In genomic region chr3:102157652-102158051, GRCm38 (mm10) we compare ENCODE assay signal across 27 mouse cellular contexts. TPM values are rescaled to one million over a fixed set of nuclear protein-coding genes. Genes with fewer than 3 reads are reported as not detected.
DNase-seq lines count a peak whose midpoint lies in the region; ATAC-seq and TF ChIP-seq lines count a peak whose summit lies in the region.
"Had no signal": no experiment of that assay in that cellular context is flagged by ENCODE, and none has a peak within 500 bp of the region (broad histone marks: within the 10 kb centered on the region; RNA-seq: fewer than 3 reads in every experiment).

No protein-coding gene starts in this region.

- intact Hi-C loops in heart, postnatal 36 days (cut with DNase I), result loop anchor here (5.0 kb wide), 1 partner anchor 40 kb away; no protein-coding TSS in a partner anchor

- peaks cover 48% of the 10 kb centered on the region for H3K36me3 ChIP-seq in kidney, embryonic 15.5 days
- no peaks in the 10 kb centered on the region for H3K36me3 ChIP-seq in lung, postnatal 0 days (ENCODE audit: insufficient read depth, low read length)
- H3K36me3 ChIP-seq in stomach, postnatal 0 days (ENCODE audit: control insufficient read depth, insufficient read depth, low read length), result peaks cover 4% of the 10 kb centered on the region
- H3K36me3 ChIP-seq in hindbrain, embryonic 14.5 days (replicated peaks; ENCODE audit: control insufficient read depth, insufficient read depth), result no peaks in the 10 kb centered on the region

- TF ChIP-seq POLR2A in lung, adult 2 months (IDR thresholded peaks at IDR 0.05; ENCODE audit: borderline replicate concordance, extremely low read depth, low read depth, low read length), result no peak

- 87% methylated on average over 6 of the region's 6 CpGs for WGBS in kidney, embryonic 15.5 days
- 79% methylated on average over 6 of the region's 6 CpGs for WGBS in lung, postnatal 0 days
- WGBS in lung, adult 2 months, result 69% methylated on average over 6 of the region's 6 CpGs
- 63% methylated on average over 6 of the region's 6 CpGs for WGBS in stomach, postnatal 0 days
- WGBS in hindbrain, embryonic 14.5 days, result 96% methylated on average over 6 of the region's 6 CpGs

- no peak for TF ChIP-seq EP300 in lung, postnatal 0 days (IDR thresholded peaks at IDR 0.05)
- TF ChIP-seq EP300 in stomach, postnatal 0 days (optimal IDR thresholded peaks at IDR 0.05), result no peak

- H3K27me3 ChIP-seq in kidney, embryonic 15.5 days, result no peaks in the 10 kb centered on the region
- H3K27me3 ChIP-seq in lung, postnatal 0 days (replicated peaks; ENCODE audit: insufficient read depth, low read length), result no peaks in the 10 kb centered on the region
- H3K27me3 ChIP-seq in stomach, postnatal 0 days (ENCODE audit: control insufficient read depth, insufficient read depth, low read length), result no peaks in the 10 kb centered on the region
- no peaks in the 10 kb centered on the region for H3K27me3 ChIP-seq in hindbrain, embryonic 14.5 days (ENCODE audit: control insufficient read depth, insufficient read depth, low read length)
- H3K27me3 ChIP-seq: embryonic facial prominence, embryonic 13.5 days; forebrain, embryonic 13.5 days; heart, embryonic 13.5 days; hindbrain, embryonic 12.5 days had no signal

- H3K9me3 ChIP-seq in kidney, embryonic 15.5 days (replicated peaks), result no peaks in the 10 kb centered on the region
- H3K9me3 ChIP-seq in lung, postnatal 0 days (ENCODE audit: low read length), result no peaks in the 10 kb centered on the region
- no peaks in the 10 kb centered on the region for H3K9me3 ChIP-seq in stomach, postnatal 0 days (ENCODE audit: control insufficient read depth, low read length)
- H3K9me3 ChIP-seq in hindbrain, embryonic 14.5 days (ENCODE audit: control insufficient read depth, low read length), result no peaks in the 10 kb centered on the region
- H3K9me3 ChIP-seq: embryonic facial prominence, embryonic 10.5 days; embryonic facial prominence, embryonic 13.5 days; forebrain, embryonic 13.5 days; heart, embryonic 13.5 days; hindbrain, embryonic 12.5 days had no signal

- H3K27ac ChIP-seq in kidney, embryonic 15.5 days, result 0 out of 2 replicates have a peak overlapping the region, but pooled peaks have one; percentile 13
- no peak overlapping the region for H3K27ac ChIP-seq in lung, postnatal 0 days (ENCODE audit: low read length)
- H3K27ac ChIP-seq in stomach, postnatal 0 days (replicated peaks), result peak overlapping the region; percentile 86
- no peak overlapping the region for H3K27ac ChIP-seq in hindbrain, embryonic 14.5 days
- H3K27ac ChIP-seq: embryonic facial prominence, embryonic 10.5 days; embryonic facial prominence, embryonic 13.5 days; forebrain, embryonic 13.5 days; heart, embryonic 13.5 days; hindbrain, embryonic 12.5 days had no signal

- peaks cover 31% of the 10 kb centered on the region for H3K4me1 ChIP-seq in kidney, embryonic 15.5 days
- H3K4me1 ChIP-seq in lung, postnatal 0 days (ENCODE audit: insufficient read depth, low read depth, low read length), result no peaks in the 10 kb centered on the region
- peaks cover 4% of the 10 kb centered on the region; the same call in 1 of the 2 replicates for H3K4me1 ChIP-seq in lung, adult 2 months (ENCODE audit: control insufficient read depth, insufficient read depth, low read length)
- H3K4me1 ChIP-seq in stomach, postnatal 0 days (replicated peaks; ENCODE audit: control insufficient read depth, insufficient read depth), result peaks cover 9% of the 10 kb centered on the region
- 0 out of 2 replicates have a peak, but pooled peaks cover 1% of the 10 kb centered on the region for H3K4me1 ChIP-seq in hindbrain, embryonic 14.5 days (replicated peaks; ENCODE audit: control insufficient read depth, insufficient read depth, low read length)

- H3K4me2 ChIP-seq in kidney, embryonic 15.5 days, result no peak overlapping the region
- H3K4me2 ChIP-seq in lung, postnatal 0 days (replicated peaks; ENCODE audit: low read depth, low read length), result no peak overlapping the region
- H3K4me2 ChIP-seq in stomach, postnatal 0 days (replicated peaks; ENCODE audit: low read depth), result no peak overlapping the region
- H3K4me2 ChIP-seq in hindbrain, embryonic 14.5 days (replicated peaks), result no peak overlapping the region
- H3K4me2 ChIP-seq: embryonic facial prominence, embryonic 13.5 days; forebrain, embryonic 13.5 days; heart, embryonic 13.5 days; hindbrain, embryonic 12.5 days had no signal

- DNase-seq in heart, adult 11 months, result peak; percentile 85
- DNase-seq in heart, postnatal 36 days, result no peak
- no peak for DNase-seq in kidney, postnatal 4 days
- no peak for DNase-seq in lung, postnatal 0 days (ENCODE audit: low spot score)
- DNase-seq in lung, adult 2 months, result no peak
- peak; percentile 47 for DNase-seq in stomach, postnatal 0 days (ENCODE audit: low spot score)
- DNase-seq in hindbrain, embryonic 14.5 days (ENCODE audit: low spot score), result no peak
- DNase-seq: adrenal gland, adult 8-10 months; adrenal gland, postnatal 25 days; cerebellum, adult 11-12 months; cerebellum, adult 8-10 months; cerebellum, postnatal 10 days; cerebellum, postnatal 36 days; embryo, embryonic 11 days; gastrocnemius, postnatal 10 days; gastrocnemius, postnatal 36 days; heart, postnatal 14 days had no signal

- no peak overlapping the region for H3K4me3 ChIP-seq in kidney, embryonic 15.5 days (replicated peaks)
- H3K4me3 ChIP-seq in lung, postnatal 0 days (ENCODE audit: low read depth, low read length), result no peak overlapping the region
- H3K4me3 ChIP-seq in lung, adult 2 months (replicated peaks; ENCODE audit: extremely low read depth, low read depth, low read length), result no peak overlapping the region
- H3K4me3 ChIP-seq in stomach, postnatal 0 days (ENCODE audit: low read depth, low read length), result no peak overlapping the region
- H3K4me3 ChIP-seq in hindbrain, embryonic 14.5 days (replicated peaks; ENCODE audit: low read length), result no peak overlapping the region
- H3K4me3 ChIP-seq: embryonic facial prominence, embryonic 10.5 days; embryonic facial prominence, embryonic 13.5 days; erythroblast, embryonic 14.5 days; forebrain, embryonic 13.5 days; heart, embryonic 13.5 days; hindbrain, embryonic 12.5 days had no signal

- H3K9ac ChIP-seq in kidney, embryonic 15.5 days, result no peak overlapping the region
- no peak overlapping the region for H3K9ac ChIP-seq in lung, postnatal 0 days (replicated peaks; ENCODE audit: low read depth)
- H3K9ac ChIP-seq in stomach, postnatal 0 days (ENCODE audit: low read length), result no peak overlapping the region
- no peak overlapping the region for H3K9ac ChIP-seq in hindbrain, embryonic 14.5 days
- H3K9ac ChIP-seq: embryonic facial prominence, embryonic 13.5 days; forebrain, embryonic 13.5 days; heart, embryonic 13.5 days; hindbrain, embryonic 12.5 days had no signal

- no peak for TF ChIP-seq CTCF in lung, postnatal 0 days (IDR thresholded peaks at IDR 0.05)
- no peak for TF ChIP-seq CTCF in lung, adult 2 months (IDR thresholded peaks at IDR 0.05; ENCODE audit: insufficient read depth, low read length)
- no peak for TF ChIP-seq CTCF in stomach, postnatal 0 days (IDR thresholded peaks at IDR 0.05; ENCODE audit: low read depth)

- no peak for ATAC-seq in kidney, embryonic 15.5 days (replicated peaks; ENCODE audit: low FRiP score)
- 0 out of 2 replicates have a peak, but pooled peaks have one; percentile 13 for ATAC-seq in lung, postnatal 0 days
- peak; percentile 79 for ATAC-seq in stomach, postnatal 0 days (ENCODE audit: low FRiP score, low TSS enrichment)
- ATAC-seq in hindbrain, embryonic 14.5 days (ENCODE audit: low FRiP score), result no peak
- ATAC-seq: activated CD4-positive, CD25-positive, alpha-beta regulatory T cell, adult 4 months; forebrain, embryonic 13.5 days; forebrain, embryonic 16.5 days; hindbrain, embryonic 16.5 days had no signal

RNA-seq across cellular contexts. Expression of gene Vangl1, which starts 46.8 kb away (rescaled TPM):
- 10 to 100 TPM; 10.8 to 14.2 TPM for total RNA-seq in heart, postnatal 36 days (2021)
- 19.6 and 23.5 TPM in 2 replicates for polyA plus RNA-seq in kidney, embryonic 15.5 days (2015; fragmentation: Nextera tagmentation; extraction: Ambion mirVana)
- 14.0 and 15.8 TPM in 2 replicates for polyA plus RNA-seq in lung, postnatal 0 days (2015; fragmentation: Nextera tagmentation; extraction: Ambion mirVana)
- 26.9 and 31.5 TPM in 2 replicates for polyA plus RNA-seq in lung, adult 2 months (2012; rRNA removed)
- polyA plus RNA-seq in stomach, postnatal 0 days (2015; fragmentation: Nextera tagmentation; extraction: Ambion mirVana), result 14.1 and 15.3 TPM in 2 replicates
- polyA plus RNA-seq in hindbrain, embryonic 14.5 days (2014; fragmentation: Nextera tagmentation; extraction: Ambion mirVana), result 9.0 and 11.6 TPM in 2 replicates
- polyA plus RNA-seq: activated CD4-positive, CD25-positive, alpha-beta regulatory T cell, adult 4 months had no signal

Comparison
In these comparisons a context has a peak if more than half of its experiments do, and no peak if none do; other contexts are left out.
1. DNase-seq: peak in heart, adult 11 months (single experiment) and stomach, postnatal 0 days (single experiment); none in heart, postnatal 36 days (0 of 2), kidney, postnatal 4 days (0 of 2), lung, postnatal 0 days (single experiment), lung, adult 2 months (single experiment) and hindbrain, embryonic 14.5 days (single experiment).
2. ATAC-seq: peak in lung, postnatal 0 days (single experiment) and stomach, postnatal 0 days (single experiment); none in kidney, embryonic 15.5 days (single experiment) and hindbrain, embryonic 14.5 days (single experiment).
3. H3K27ac ChIP-seq: peak in kidney, embryonic 15.5 days (single experiment) and stomach, postnatal 0 days (single experiment); none in lung, postnatal 0 days (single experiment) and hindbrain, embryonic 14.5 days (single experiment).